ENCODE assay signal across 27 mouse cellular contexts in the genomic region with DNA sequence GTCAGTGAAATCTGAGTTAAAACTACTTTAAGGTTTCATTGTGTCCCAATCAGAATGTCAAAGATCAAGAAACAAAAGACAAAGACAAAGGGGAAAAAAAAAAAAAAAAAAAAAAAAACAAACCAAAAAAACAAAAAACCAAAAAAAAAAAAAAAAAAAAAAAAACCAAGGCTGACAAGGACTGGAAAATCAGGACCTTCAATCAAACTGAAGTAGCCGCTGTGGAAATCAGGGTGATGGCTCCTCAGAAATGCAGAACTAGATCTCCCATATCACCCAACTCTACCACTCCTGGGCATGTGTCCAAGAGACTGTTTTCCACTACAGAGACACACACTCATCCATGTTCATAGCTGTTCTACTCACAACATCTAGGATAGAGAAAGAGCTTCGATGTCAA. TPM values are rescaled to one million over a fixed set of nuclear protein-coding genes. Genes with fewer than 3 reads are reported as not detected.
A peak's percentile ranks its signal among the peaks of the same experiment; 100 is the strongest.
DNase-seq lines count a peak whose midpoint lies in the region; ATAC-seq and TF ChIP-seq lines count a peak whose summit lies in the region.
"Had no signal": no experiment of that assay in that cellular context is flagged by ENCODE, and none has a peak within 500 bp of the region (broad histone marks: within the 10 kb centered on the region; RNA-seq: fewer than 3 reads in every experiment).

No protein-coding gene starts in this region.

- H3K27ac ChIP-seq in midbrain, embryonic 11.5 days (ENCODE audit: low read depth, low read length), result no peak overlapping the region
- no peak overlapping the region for H3K27ac ChIP-seq in midbrain, postnatal 0 days (ENCODE audit: low read depth, low read length)
- H3K27ac ChIP-seq in forebrain, embryonic 11.5 days (ENCODE audit: low read depth, low read length), result no peak overlapping the region
- H3K27ac ChIP-seq: embryonic facial prominence, embryonic 13.5 days; embryonic facial prominence, embryonic 15.5 days; forebrain, embryonic 10.5 days; forebrain, embryonic 13.5 days; forebrain, embryonic 15.5 days had no signal

- ATAC-seq in midbrain, embryonic 11.5 days (ENCODE audit: low FRiP score), result no peak
- ATAC-seq in midbrain, postnatal 0 days (ENCODE audit: low FRiP score), result no peak
- peak; percentile 45; the same call in 1 of the 2 replicates for ATAC-seq in common myeloid progenitor, adult 5-6 weeks (replicated peaks; ENCODE audit: low read depth, poor library complexity, severe bottlenecking)
- no peak for ATAC-seq in forebrain, embryonic 11.5 days (replicated peaks; ENCODE audit: low FRiP score)
- ATAC-seq: activated CD4-positive, CD25-positive, alpha-beta regulatory T cell, adult 4 months; CD4-positive, CD25-positive, alpha-beta regulatory T cell, adult 4 months; forebrain, embryonic 13.5 days; forebrain, embryonic 15.5 days; forebrain, postnatal 0 days; Patski had no signal

- no peak overlapping the region for H3K4me2 ChIP-seq in midbrain, embryonic 11.5 days
- H3K4me2 ChIP-seq in midbrain, postnatal 0 days (ENCODE audit: low read depth, low read length, poor library complexity, severe bottlenecking), result no peak overlapping the region
- H3K4me2 ChIP-seq in forebrain, embryonic 11.5 days (ENCODE audit: low read depth, low read length, severe bottlenecking), result no peak overlapping the region
- H3K4me2 ChIP-seq: embryonic facial prominence, embryonic 13.5 days; embryonic facial prominence, embryonic 15.5 days; forebrain, embryonic 13.5 days; forebrain, embryonic 15.5 days had no signal

- no peaks in the 10 kb centered on the region for H3K9me3 ChIP-seq in midbrain, embryonic 11.5 days (ENCODE audit: control insufficient read depth, low read length)
- H3K9me3 ChIP-seq in midbrain, postnatal 0 days (ENCODE audit: low read length), result no peaks in the 10 kb centered on the region
- H3K9me3 ChIP-seq in forebrain, embryonic 11.5 days (ENCODE audit: control insufficient read depth, low read length), result no peaks in the 10 kb centered on the region
- H3K9me3 ChIP-seq: embryonic facial prominence, embryonic 13.5 days; embryonic facial prominence, embryonic 15.5 days; forebrain, embryonic 10.5 days; forebrain, embryonic 13.5 days; forebrain, embryonic 15.5 days had no signal

- 94% methylated on average over 2 of the region's 2 CpGs for WGBS in midbrain, embryonic 11.5 days
- 93% methylated on average over 2 of the region's 2 CpGs for WGBS in midbrain, postnatal 0 days
- 88% methylated on average over 2 of the region's 2 CpGs for WGBS in forebrain, embryonic 11.5 days

- no peak overlapping the region for H3K9ac ChIP-seq in midbrain, embryonic 11.5 days (ENCODE audit: low read length)
- no peak overlapping the region for H3K9ac ChIP-seq in midbrain, postnatal 0 days (replicated peaks; ENCODE audit: low read length, poor library complexity, severe bottlenecking)
- H3K9ac ChIP-seq in forebrain, embryonic 11.5 days (ENCODE audit: low read length), result no peak overlapping the region
- H3K9ac ChIP-seq: embryonic facial prominence, embryonic 13.5 days; embryonic facial prominence, embryonic 15.5 days; forebrain, embryonic 13.5 days; forebrain, embryonic 15.5 days; forebrain, postnatal 0 days had no signal

- peak; percentile 51 for DNase-seq in midbrain, embryonic 11.5 days (ENCODE audit: low spot score, missing footprints)
- no peak for DNase-seq in midbrain, postnatal 0 days (ENCODE audit: low spot score)
- peak; percentile 20 for DNase-seq in adipocyte (ENCODE audit: low spot score)
- DNase-seq in forebrain, embryonic 11.5 days (ENCODE audit: low spot score), result no peak
- DNase-seq in lung, postnatal 36 days, result no peak
- DNase-seq in cerebellum, postnatal 10 days, result no peak
- DNase-seq: adrenal gland, adult 8-10 months; adrenal gland, postnatal 14 days; adrenal gland, postnatal 36 days; B cell, adult 2 months; cerebellum, adult 11 months; cerebellum, adult 18-20 months; cerebellum, adult 8-10 months; cerebellum, adult 9-11 months; cerebellum, postnatal 25 days; embryo, embryonic 11 days; forebrain, postnatal 0 days had no signal

- no peaks in the 10 kb centered on the region for H3K4me1 ChIP-seq in midbrain, embryonic 11.5 days (ENCODE audit: control insufficient read depth, insufficient read depth, low read length)
- no peaks in the 10 kb centered on the region for H3K4me1 ChIP-seq in midbrain, postnatal 0 days (ENCODE audit: insufficient read depth, low read length)
- no peaks in the 10 kb centered on the region for H3K4me1 ChIP-seq in forebrain, embryonic 11.5 days (replicated peaks; ENCODE audit: control insufficient read depth, insufficient read depth, low read length)
- H3K4me1 ChIP-seq: embryonic facial prominence, embryonic 13.5 days; embryonic facial prominence, embryonic 15.5 days; forebrain, embryonic 10.5 days; forebrain, embryonic 13.5 days; forebrain, embryonic 15.5 days had no signal

- no peaks in the 10 kb centered on the region for H3K36me3 ChIP-seq in midbrain, embryonic 11.5 days (ENCODE audit: control insufficient read depth, insufficient read depth, low read length)
- no peaks in the 10 kb centered on the region for H3K36me3 ChIP-seq in midbrain, postnatal 0 days (ENCODE audit: insufficient read depth, low read length)
- no peaks in the 10 kb centered on the region for H3K36me3 ChIP-seq in forebrain, embryonic 11.5 days (ENCODE audit: control insufficient read depth, insufficient read depth, low read length)
- H3K36me3 ChIP-seq: embryonic facial prominence, embryonic 13.5 days; embryonic facial prominence, embryonic 15.5 days; forebrain, embryonic 10.5 days; forebrain, embryonic 15.5 days had no signal

- H3K27me3 ChIP-seq in midbrain, embryonic 11.5 days (ENCODE audit: control insufficient read depth, insufficient read depth, low read length), result no peaks in the 10 kb centered on the region
- H3K27me3 ChIP-seq in midbrain, postnatal 0 days (ENCODE audit: insufficient read depth, low read length), result no peaks in the 10 kb centered on the region
- H3K27me3 ChIP-seq in forebrain, embryonic 11.5 days (ENCODE audit: control insufficient read depth, insufficient read depth, low read length), result no peaks in the 10 kb centered on the region
- H3K27me3 ChIP-seq: embryonic facial prominence, embryonic 13.5 days; embryonic facial prominence, embryonic 15.5 days; forebrain, embryonic 13.5 days; forebrain, embryonic 15.5 days had no signal

- H3K4me3 ChIP-seq in midbrain, embryonic 11.5 days (ENCODE audit: low read depth, low read length), result no peak overlapping the region
- no peak overlapping the region for H3K4me3 ChIP-seq in midbrain, postnatal 0 days (ENCODE audit: low read depth, low read length)
- no peak overlapping the region for H3K4me3 ChIP-seq in forebrain, embryonic 11.5 days (ENCODE audit: low read depth, low read length)
- H3K4me3 ChIP-seq: embryonic facial prominence, embryonic 13.5 days; embryonic facial prominence, embryonic 15.5 days; erythroblast, embryonic 14.5 days; forebrain, embryonic 10.5 days; forebrain, embryonic 13.5 days; forebrain, embryonic 15.5 days had no signal

- no peak for TF ChIP-seq CTCF in midbrain, postnatal 0 days (IDR thresholded peaks at IDR 0.05)

RNA-seq across cellular contexts. Expression of a gene that starts 29.0 kb away (rescaled TPM):
- 5.7 and 6.8 TPM in 2 replicates for polyA plus RNA-seq in midbrain, embryonic 11.5 days (2014; fragmentation: Nextera tagmentation; extraction: Ambion mirVana)
- 24.7 and 27.7 TPM in 2 replicates for total RNA-seq in midbrain, postnatal 0 days (2014; rRNA removed)
- polyA plus RNA-seq in midbrain, postnatal 0 days (2015; fragmentation: Nextera tagmentation; extraction: Ambion mirVana), result 30.9 and 35.5 TPM in 2 replicates
- total RNA-seq in common myeloid progenitor, adult 5-6 weeks (2017), result 4.0 TPM in 1 of 2 replicates, not detected in the other
- polyA plus RNA-seq in forebrain, embryonic 11.5 days (2014; fragmentation: Nextera tagmentation; extraction: Ambion mirVana), result 4.0 and 4.3 TPM in 2 replicates
- polyA plus RNA-seq: activated CD4-positive, CD25-positive, alpha-beta regulatory T cell, adult 4 months; CD4-positive, CD25-positive, alpha-beta regulatory T cell, adult 4 months had no signal

Comparison
In these comparisons a context has a peak if more than half of its experiments do, and no peak if none do; other contexts are left out.
1. DNase-seq: peak in midbrain, embryonic 11.5 days (single experiment) and adipocyte (single experiment); none in midbrain, postnatal 0 days (single experiment), forebrain, embryonic 11.5 days (single experiment), lung, postnatal 36 days (single experiment) and cerebellum, postnatal 10 days (0 of 2).